Mouse (Mus musculus) heart, embryonic 15.5 days (tissue): ENCODE measurements around the gene Inpp4a. TPM values are rescaled to one million over a fixed set of nuclear protein-coding genes. Genes with fewer than 3 reads are reported as not detected.

Experiments
- ATAC-seq: fragments of 200-750 bp; cut with Nextera tagmentation; replicated peaks from 2 replicates; pipeline ENCODE4 v1.8.0; 2017; ENCODE audit warnings: low read depth, moderate TSS enrichment; ENCODE audit not compliant: insufficient number of reproducible peaks, insufficient read depth, low FRiP score
- H3K27ac ChIP-seq: fragments of 300-500 bp; sonication (generic); 2 replicates; pipeline ENCODE4 v1.5.1; 2015; ENCODE audit warnings: mild to moderate bottlenecking, inconsistent platforms
- H3K27me3 ChIP-seq: fragments of 300-500 bp; sonication (generic); 2 replicates; pipeline ENCODE4 v1.6.1; 2015; ENCODE audit warnings: inconsistent platforms
- H3K36me3 ChIP-seq: fragments of 300-500 bp; sonication (generic); 2 replicates; pipeline ENCODE4 v1.6.1; 2015; ENCODE audit warnings: mild to moderate bottlenecking, inconsistent platforms
- H3K4me1 ChIP-seq: fragments of 300-500 bp; sonication (generic); replicated peaks from 2 replicates; pipeline ENCODE4 v1.6.1; 2015; ENCODE audit warnings: inconsistent platforms
- H3K4me2 ChIP-seq: fragments of 300-500 bp; sonication (generic); 2 replicates; pipeline ENCODE4 v1.6.1; 2015; ENCODE audit warnings: inconsistent platforms, mild to moderate bottlenecking, moderate library complexity
- H3K4me3 ChIP-seq: fragments of 300-500 bp; sonication (generic); 2 replicates; pipeline ENCODE4 v1.5.1; 2015; ENCODE audit warnings: mild to moderate bottlenecking, inconsistent platforms
- H3K9ac ChIP-seq: fragments of 300-500 bp; sonication (generic); 2 replicates; pipeline ENCODE4 v1.6.1; 2015; ENCODE audit warnings: mild to moderate bottlenecking, inconsistent platforms
- H3K9me3 ChIP-seq: fragments of 300-500 bp; sonication (generic); replicated peaks from 2 replicates; pipeline ENCODE4 v1.6.1; 2016; ENCODE audit warnings: inconsistent platforms
- WGBS: fragments of 180-500 bp; shearing (Covaris S2); methylation state at CpG from one replicate; pipeline ENCODE4 v1.1.7; 2015; ENCODE audit warnings: mixed read lengths; 5-methylcytosine and 5-hydroxymethylcytosine counted together
- polyA plus RNA-seq: library from polyadenylated mRNA; unstranded; fragments of >200 nt; fragmentation: Nextera tagmentation; extraction: Ambion mirVana; gene quantifications from 2 replicates; pipeline ENCODE4 v1.2.1, GENCODE M21; 2015

The Inpp4a gene
- polyA plus RNA-seq, 1 experiment from 2014 or later = 13.9 TPM

DNA sequence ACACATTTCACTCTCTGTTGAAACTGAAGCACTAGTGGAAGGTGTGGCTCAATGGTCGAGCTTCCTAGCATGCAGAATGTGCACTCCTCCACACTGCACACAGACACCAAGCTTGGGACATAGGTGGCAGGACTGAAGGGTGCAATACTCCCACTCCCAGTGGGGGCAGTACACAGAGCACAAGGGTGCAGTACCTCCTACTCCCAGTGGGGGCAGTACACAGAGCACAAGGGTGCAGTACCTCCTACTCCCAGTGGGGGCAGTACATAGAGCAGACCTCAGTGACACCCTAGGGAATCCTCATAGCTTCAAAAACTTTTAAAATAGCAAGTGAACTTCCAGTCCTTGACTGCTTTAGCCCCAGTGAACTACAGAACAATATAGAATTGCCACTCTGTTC lies 119.8 kb downstream of the Inpp4a start:
- H3K9me3 ChIP-seq = 0 out of 2 replicates have a peak, but pooled peaks cover 5% of the 10 kb centered on the region
- 89% methylated on average over 1 of the region's 1 CpGs for WGBS
- H3K27ac ChIP-seq = no peak overlapping the region
- no peak overlapping the region for H3K9ac ChIP-seq
- no peak for ATAC-seq
- peaks cover 47% of the 10 kb centered on the region for H3K36me3 ChIP-seq
- no peak overlapping the region for H3K4me3 ChIP-seq
- no peaks in the 10 kb centered on the region for H3K27me3 ChIP-seq
- H3K4me2 ChIP-seq = no peak overlapping the region
- no peaks in the 10 kb centered on the region for H3K4me1 ChIP-seq

- H3K9me3 ChIP-seq = 0 out of 2 replicates have a peak, but pooled peaks cover 5% of the 10 kb centered on the region
- peaks cover 51% of the 10 kb centered on the region for H3K36me3 ChIP-seq
- H3K4me3 ChIP-seq = no peak overlapping the region
- H3K4me2 ChIP-seq = no peak overlapping the region
- no peak overlapping the region for H3K27ac ChIP-seq
- peaks cover 22% of the 10 kb centered on the region for H3K4me1 ChIP-seq
- 93% methylated on average over 8 of the region's 8 CpGs for WGBS
- ATAC-seq = no peak
- H3K9ac ChIP-seq = no peak overlapping the region
- H3K27me3 ChIP-seq = no peaks in the 10 kb centered on the region
Observed at GRCm38 (mm10) chr1:37427144-37427875, 127.6 kb downstream of the Inpp4a start.

- Histone ChIP-seq H3K9me3 (0 out of 2 replicates have a peak, but pooled peaks cover 5% of the 10 kb centered on the region), H3K9ac (peak overlapping the region; percentile 93), H3K27ac (peak overlapping the region; percentile 69), H3K4me3 (peak overlapping the region; percentile 85), H3K27me3 (no peaks in the 10 kb centered on the region), H3K36me3 (peaks cover 54% of the 10 kb centered on the region), H3K4me1 (peaks cover 22% of the 10 kb centered on the region), H3K4me2 (peak overlapping the region; percentile 76)
- ATAC-seq = no peak
- WGBS = 35% methylated on average over 2 of the region's 2 CpGs
Observed at GRCm38 (mm10) chr1:37428911-37429310, 129.2 kb downstream of the Inpp4a start.

DNA sequence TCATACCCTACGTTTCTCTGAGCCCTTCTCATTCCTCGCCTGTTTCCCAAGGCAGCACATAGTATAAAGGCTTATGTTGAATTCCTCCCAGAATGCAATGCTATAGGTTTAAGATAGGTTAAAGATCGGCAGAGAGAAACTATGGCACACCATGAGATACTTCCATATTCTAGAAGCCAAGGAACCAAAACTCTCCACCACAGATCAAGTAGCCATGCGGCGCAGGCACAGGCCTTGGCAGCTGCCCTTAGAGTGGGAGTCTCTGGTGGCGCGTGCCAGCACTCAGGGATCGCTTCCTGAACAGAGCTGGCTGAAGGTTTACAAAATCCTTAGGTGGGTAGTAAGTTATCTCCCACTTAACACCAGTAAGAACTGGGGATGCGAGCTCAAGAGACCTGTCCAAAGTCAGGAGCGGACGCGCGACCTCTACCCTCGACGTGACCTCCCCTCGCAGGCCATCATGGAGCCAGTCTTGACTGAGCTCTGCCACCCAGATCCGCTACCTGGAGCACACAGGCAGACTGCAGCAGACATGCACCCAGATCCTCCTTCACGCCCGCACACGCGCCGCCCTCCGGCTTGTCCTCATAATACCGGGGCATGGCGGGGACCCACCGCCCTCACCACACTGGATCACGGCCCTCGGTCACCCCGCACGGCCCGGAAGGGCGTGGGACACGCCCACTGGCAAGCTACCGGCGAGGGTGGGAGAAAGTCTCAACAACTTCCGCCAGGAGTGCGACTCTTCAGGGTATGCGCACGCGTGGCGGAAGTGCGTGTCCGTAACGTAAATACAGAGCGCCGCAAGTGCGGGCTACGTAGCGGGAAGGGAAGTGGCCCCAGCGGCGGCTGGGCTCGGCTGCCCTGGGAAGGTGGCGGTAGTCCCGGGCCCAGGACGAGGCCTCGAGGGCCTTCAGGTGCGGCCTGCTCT lies 130.0 kb downstream of the Inpp4a start, which contains the start of the genes Coa5 and Unc50:
Gene Coa5, minus strand, starts transcription at position 738 of the 931 bp plus-strand sequence.
Gene Unc50, plus strand, starts transcription at position 774 of the 931 bp plus-strand sequence.
- WGBS = 2% methylated on average over 57 of the region's 57 CpGs

GRCm38 (mm10) chr1:37430297-37430840 lies 130.7 kb downstream of the Inpp4a start:
- ATAC-seq = no peak; the same call in 1 of the 2 replicates
- peak overlapping the region; percentile 73 for H3K27ac ChIP-seq
- peak overlapping the region; percentile 93 for H3K9ac ChIP-seq
- no peaks in the 10 kb centered on the region for H3K27me3 ChIP-seq
- peak overlapping the region; percentile 85 for H3K4me3 ChIP-seq
- peaks cover 22% of the 10 kb centered on the region for H3K4me1 ChIP-seq
- 1% methylated on average over 40 of the region's 40 CpGs for WGBS
- H3K9me3 ChIP-seq = no peaks in the 10 kb centered on the region
- peak overlapping the region; percentile 89 for H3K4me2 ChIP-seq
- H3K36me3 ChIP-seq = peaks cover 47% of the 10 kb centered on the region

More for the DNA sequence above, 130.0 kb downstream of the Inpp4a start, which contains the start of the genes Coa5 and Unc50:
- Histone ChIP-seq H3K4me1 (peaks cover 22% of the 10 kb centered on the region), H3K9me3 (no peaks in the 10 kb centered on the region), H3K4me3 (peak within 1 kb of the TSS; percentile 85), H3K27me3 (no peaks in the 10 kb centered on the region), H3K4me2 (peak within 1 kb of the TSS; percentile 89), H3K9ac (peak within 1 kb of the TSS; percentile 93), H3K36me3 (peaks cover 51% of the 10 kb centered on the region), H3K27ac (peak within 1 kb of the TSS; percentile 73)
- ATAC-seq = peak; percentile 98

DNA sequence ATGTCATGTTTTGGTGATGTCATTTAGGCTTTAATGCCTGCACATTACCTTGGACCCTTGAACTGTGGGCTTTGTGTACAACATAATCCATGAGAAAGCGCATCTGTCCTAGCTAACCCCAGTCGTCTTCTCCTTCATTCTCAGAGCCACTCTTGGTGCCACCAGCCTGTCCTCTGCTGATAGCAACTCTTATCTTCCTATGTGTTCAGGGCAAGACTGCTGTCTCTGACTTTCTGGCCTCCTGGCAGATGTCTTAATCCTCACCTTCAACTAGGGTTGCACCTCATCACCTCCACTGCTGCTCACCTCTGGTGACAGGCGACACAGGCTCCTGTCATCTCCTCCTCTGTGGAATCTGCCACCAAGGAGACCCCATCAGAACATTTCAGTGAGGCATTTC lies 136.8 kb downstream of the Inpp4a start:
- Histone ChIP-seq H3K36me3 (peaks cover 61% of the 10 kb centered on the region), H3K27ac (no peak overlapping the region), H3K9ac (no peak overlapping the region), H3K4me2 (no peak overlapping the region), H3K27me3 (no peaks in the 10 kb centered on the region), H3K4me3 (no peak overlapping the region), H3K4me1 (peaks cover 2% of the 10 kb centered on the region; the same call in 1 of the 2 replicates), H3K9me3 (no peaks in the 10 kb centered on the region)
- no peak; the same call in 1 of the 2 replicates for ATAC-seq
- 76% methylated on average over 3 of the region's 3 CpGs for WGBS

- H3K9me3 ChIP-seq = no peaks in the 10 kb centered on the region
- H3K4me3 ChIP-seq = no peak overlapping the region
- no peak overlapping the region for H3K4me2 ChIP-seq
- no peak overlapping the region for H3K27ac ChIP-seq
- WGBS = 88% methylated on average over 16 of the region's 16 CpGs
- H3K4me1 ChIP-seq = peaks cover 2% of the 10 kb centered on the region; the same call in 1 of the 2 replicates
- H3K36me3 ChIP-seq = peaks cover 14% of the 10 kb centered on the region
- no peak overlapping the region for H3K9ac ChIP-seq
- ATAC-seq = no peak
- no peaks in the 10 kb centered on the region for H3K27me3 ChIP-seq
Observed at GRCm38 (mm10) chr1:37442848-37443835, 143.5 kb downstream of the Inpp4a start.

DNA sequence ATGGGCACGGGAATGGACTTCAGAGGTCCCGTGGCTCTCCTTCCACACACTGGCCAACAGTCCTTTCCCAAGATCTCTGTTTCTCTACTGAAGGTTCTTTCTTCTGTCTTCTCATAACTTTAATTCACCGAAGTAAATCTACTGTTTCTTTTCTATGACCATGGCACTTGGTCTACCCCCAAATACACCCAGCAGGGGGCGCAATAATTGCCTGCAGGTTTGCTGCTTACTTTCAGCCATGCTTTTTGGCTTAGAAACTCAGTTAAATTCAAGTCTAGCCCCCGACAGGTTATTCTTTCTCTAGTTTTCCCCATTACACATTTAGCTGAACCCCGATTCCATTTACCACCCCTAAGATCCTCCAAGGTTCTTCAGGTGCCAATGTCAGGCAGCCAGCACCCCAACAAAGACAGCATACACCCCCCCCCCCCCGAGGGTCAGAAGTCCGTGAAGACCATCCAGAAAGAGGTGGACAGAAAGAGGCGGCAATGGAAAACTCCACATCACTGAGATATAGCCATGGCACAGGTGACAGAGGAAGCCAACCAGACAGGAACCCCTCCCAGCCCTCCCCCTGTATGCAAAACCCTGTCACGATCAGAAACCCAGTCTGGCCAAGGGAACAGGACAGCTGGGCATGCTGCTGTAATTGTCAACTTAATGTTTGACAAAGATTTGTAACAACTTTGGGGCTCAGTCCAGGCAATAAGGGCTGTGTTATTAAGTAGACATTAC lies 148.9 kb downstream of the Inpp4a start:
- Histone ChIP-seq H3K36me3 (no peaks in the 10 kb centered on the region; the same call in 1 of the 2 replicates), H3K4me1 (no peaks in the 10 kb centered on the region), H3K4me2 (no peak overlapping the region), H3K9me3 (no peaks in the 10 kb centered on the region), H3K9ac (no peak overlapping the region), H3K27ac (no peak overlapping the region), H3K27me3 (no peaks in the 10 kb centered on the region), H3K4me3 (no peak overlapping the region)
- ATAC-seq = no peak
- WGBS = 77% methylated on average over 10 of the region's 10 CpGs

GRCm38 (mm10) chr1:37451270-37451669 lies 151.6 kb downstream of the Inpp4a start:
- WGBS = 86% methylated on average over 8 of the region's 8 CpGs
- ATAC-seq = no peak
- H3K27ac ChIP-seq = no peak overlapping the region
- no peak overlapping the region for H3K4me3 ChIP-seq
- no peaks in the 10 kb centered on the region for H3K27me3 ChIP-seq
- no peaks in the 10 kb centered on the region for H3K9me3 ChIP-seq
- H3K4me1 ChIP-seq = no peaks in the 10 kb centered on the region
- no peaks in the 10 kb centered on the region; the same call in 1 of the 2 replicates for H3K36me3 ChIP-seq
- no peak overlapping the region for H3K4me2 ChIP-seq
- H3K9ac ChIP-seq = no peak overlapping the region

DNA sequence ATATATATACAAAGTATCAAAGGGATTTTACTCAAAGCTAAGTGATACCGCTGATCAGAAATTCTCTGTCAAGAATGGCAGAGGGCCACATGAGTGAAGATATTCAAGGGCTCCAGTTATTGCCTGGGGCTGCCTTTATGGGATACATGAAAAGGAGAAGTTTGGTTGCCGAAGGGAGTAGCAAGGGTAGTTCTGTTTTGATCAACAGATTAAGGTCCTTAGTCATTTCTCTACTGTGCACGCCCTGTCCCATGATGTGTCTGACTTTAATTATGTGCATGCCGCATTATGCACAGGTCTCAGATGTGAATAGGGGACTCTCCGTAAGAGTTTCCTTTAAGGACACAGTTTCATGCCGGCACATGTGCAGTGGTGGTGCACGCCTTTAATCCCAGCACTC lies 157.9 kb downstream of the Inpp4a start:
- Histone ChIP-seq H3K27me3 (no peaks in the 10 kb centered on the region), H3K9me3 (no peaks in the 10 kb centered on the region), H3K27ac (no peak overlapping the region), H3K4me2 (no peak overlapping the region), H3K36me3 (no peaks in the 10 kb centered on the region), H3K9ac (no peak overlapping the region), H3K4me3 (no peak overlapping the region), H3K4me1 (no peaks in the 10 kb centered on the region)
- no peak for ATAC-seq
- 90% methylated on average over 7 of the region's 7 CpGs for WGBS
